Mouse (Mus musculus) hindbrain, embryonic 12.5 days (tissue): ENCODE data around the gene Mapk14. TPM values are rescaled to one million over a fixed set of nuclear protein-coding genes. Genes with fewer than 3 reads are reported as not detected.

ENCODE experiments used
- ATAC-seq: fragments of 200-750 bp; cut with Nextera tagmentation; 2 replicates; pipeline ENCODE4 v1.8.0; 2017; ENCODE audit warnings: moderate TSS enrichment; ENCODE audit not compliant: low FRiP score
- H3K27ac ChIP-seq: fragments of 300-500 bp; sonication (generic); 2 replicates; pipeline ENCODE4 v1.5.1; 2016; ENCODE audit warnings: mild to moderate bottlenecking
- H3K27me3 ChIP-seq: fragments of 300-500 bp; sonication (generic); 2 replicates; pipeline ENCODE4 v1.6.1; 2016; ENCODE audit warnings: mild to moderate bottlenecking
- H3K36me3 ChIP-seq: fragments of 300-500 bp; sonication (generic); 2 replicates; pipeline ENCODE4 v1.6.1; 2016; ENCODE audit warnings: mild to moderate bottlenecking
- H3K4me1 ChIP-seq: fragments of 300-500 bp; sonication (generic); 2 replicates; pipeline ENCODE4 v1.6.1; 2016
- H3K4me2 ChIP-seq: fragments of 300-500 bp; sonication (generic); replicated peaks from 2 replicates; pipeline ENCODE4 v1.6.1; 2016; ENCODE audit warnings: mild to moderate bottlenecking
- H3K4me3 ChIP-seq: fragments of 300-500 bp; sonication (generic); 2 replicates; pipeline ENCODE4 v1.5.1; 2016; ENCODE audit warnings: mild to moderate bottlenecking
- H3K9ac ChIP-seq: fragments of 300-500 bp; sonication (generic); 2 replicates; pipeline ENCODE4 v1.6.1; 2016; ENCODE audit warnings: mild to moderate bottlenecking, moderate library complexity
- H3K9me3 ChIP-seq: fragments of 300-500 bp; sonication (generic); replicated peaks from 2 replicates; pipeline ENCODE4 v1.6.1; 2016; ENCODE audit warnings: mild to moderate bottlenecking
- WGBS: fragments of 180-500 bp; shearing (Covaris S2); methylation state at CpG from one replicate; pipeline ENCODE4 v1.1.7; 2016; 5-methylcytosine and 5-hydroxymethylcytosine counted together
- polyA plus RNA-seq: library from polyadenylated mRNA; unstranded; fragments of >200 nt; fragmentation: Nextera tagmentation; extraction: Ambion mirVana; gene quantifications from 2 replicates; pipeline ENCODE4 v1.2.1, GENCODE M21; 2016

The Mapk14 gene
- polyA plus RNA-seq, result 40.1 and 45.9 TPM in 2 replicates

DNA sequence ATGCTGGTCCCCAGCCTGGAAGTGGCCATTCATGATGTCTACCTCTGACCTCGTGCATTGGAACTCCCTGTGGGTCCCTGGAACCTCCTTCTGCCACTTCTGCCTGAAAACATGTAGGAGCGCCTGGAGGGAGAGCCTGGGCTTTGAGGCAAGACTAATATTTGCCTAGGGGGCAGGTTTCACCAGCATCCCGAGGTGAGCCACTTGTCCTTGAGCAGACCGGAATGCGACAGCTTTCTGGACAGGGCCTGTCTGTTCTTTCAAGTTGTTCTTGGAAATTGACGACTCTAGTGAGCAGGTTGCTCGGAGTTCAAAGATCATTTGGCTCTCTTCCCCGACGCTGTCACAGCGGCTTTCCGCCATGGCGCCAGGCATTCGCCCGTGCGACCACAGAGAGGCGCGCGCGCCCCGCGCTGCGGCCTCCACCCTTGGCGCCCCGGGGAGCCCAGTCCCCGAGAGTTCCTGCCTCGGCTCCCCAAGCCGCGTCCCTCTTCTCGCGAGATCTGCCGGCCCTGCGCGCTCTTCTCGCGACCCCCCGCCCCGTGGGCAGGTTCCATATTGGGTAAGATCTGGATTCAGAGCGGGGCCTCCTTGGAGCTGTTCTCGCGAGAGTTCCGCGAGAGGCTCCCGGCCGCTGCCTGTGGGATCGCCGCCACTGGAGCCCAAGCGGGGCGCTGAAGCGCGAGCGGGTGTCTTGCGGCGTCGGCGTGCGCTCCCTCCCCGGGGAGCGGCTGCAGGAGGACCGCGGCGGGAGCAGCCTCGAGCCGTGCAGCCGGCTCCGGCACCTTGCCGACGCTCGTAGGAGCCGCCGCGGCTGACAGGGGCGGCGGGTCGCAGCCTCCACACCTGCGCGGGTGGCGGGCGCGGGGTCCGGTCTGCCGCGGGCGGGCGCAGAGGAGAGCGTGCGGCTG, at the start of gene Mapk14:
Mapk14 (plus strand) TSS at position 554 of the 911 bp plus-strand sequence.
- H3K4me1 ChIP-seq, result peaks cover 30% of the 10 kb centered on the region
- H3K9ac ChIP-seq, result peak within 1 kb of the TSS; percentile 97
- peaks cover 11% of the 10 kb centered on the region for H3K27me3 ChIP-seq
- H3K36me3 ChIP-seq, result no peaks in the 10 kb centered on the region
- peak; percentile 95 for ATAC-seq
- H3K4me3 ChIP-seq, result peak within 1 kb of the TSS; percentile 99
- H3K27ac ChIP-seq, result peak within 1 kb of the TSS; percentile 98
- H3K9me3 ChIP-seq, result no peaks in the 10 kb centered on the region
- H3K4me2 ChIP-seq, result peak within 1 kb of the TSS; percentile 67
- WGBS, result under 1% methylated on average over 81 of the region's 86 CpGs

GRCm38 (mm10) chr17:28643697-28644096, 47.4 kb upstream of the Mapk14 start:
- H3K4me2 ChIP-seq, result no peak overlapping the region
- no peak for ATAC-seq
- H3K27ac ChIP-seq, result no peak overlapping the region
- H3K9ac ChIP-seq, result no peak overlapping the region
- H3K4me1 ChIP-seq, result no peaks in the 10 kb centered on the region
- WGBS, result 25% methylated on average over 3 of the region's 3 CpGs
- H3K36me3 ChIP-seq, result no peaks in the 10 kb centered on the region
- no peaks in the 10 kb centered on the region for H3K9me3 ChIP-seq
- no peak overlapping the region for H3K4me3 ChIP-seq
- no peaks in the 10 kb centered on the region for H3K27me3 ChIP-seq

DNA sequence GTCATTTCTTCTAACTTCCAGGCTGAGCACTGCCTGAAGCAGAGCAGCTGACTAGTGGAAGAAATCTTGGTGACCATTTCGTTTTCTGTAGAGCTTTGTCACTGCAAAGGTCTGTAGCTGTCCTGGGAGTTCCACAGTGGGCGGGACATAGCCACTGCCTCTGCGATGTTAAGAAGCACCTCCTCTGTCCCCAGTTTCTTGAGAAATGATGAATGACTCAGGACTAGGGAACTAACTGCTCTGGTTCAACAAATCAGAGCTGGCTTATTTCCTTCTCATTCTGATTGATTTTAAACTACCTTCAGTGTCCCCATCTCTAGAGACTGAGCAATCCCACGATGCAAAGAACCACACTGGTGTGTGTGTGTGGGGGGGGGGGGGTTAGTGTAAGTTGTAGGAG, 47.0 kb upstream of the Mapk14 start:
- WGBS, result 53% methylated on average over 4 of the region's 4 CpGs
- no peak for ATAC-seq
- H3K4me3 ChIP-seq, result no peak overlapping the region
- H3K9me3 ChIP-seq, result no peaks in the 10 kb centered on the region
- no peaks in the 10 kb centered on the region for H3K36me3 ChIP-seq
- no peaks in the 10 kb centered on the region for H3K4me1 ChIP-seq
- no peak overlapping the region for H3K27ac ChIP-seq
- H3K9ac ChIP-seq, result no peak overlapping the region
- H3K27me3 ChIP-seq, result no peaks in the 10 kb centered on the region
- no peak overlapping the region for H3K4me2 ChIP-seq

DNA sequence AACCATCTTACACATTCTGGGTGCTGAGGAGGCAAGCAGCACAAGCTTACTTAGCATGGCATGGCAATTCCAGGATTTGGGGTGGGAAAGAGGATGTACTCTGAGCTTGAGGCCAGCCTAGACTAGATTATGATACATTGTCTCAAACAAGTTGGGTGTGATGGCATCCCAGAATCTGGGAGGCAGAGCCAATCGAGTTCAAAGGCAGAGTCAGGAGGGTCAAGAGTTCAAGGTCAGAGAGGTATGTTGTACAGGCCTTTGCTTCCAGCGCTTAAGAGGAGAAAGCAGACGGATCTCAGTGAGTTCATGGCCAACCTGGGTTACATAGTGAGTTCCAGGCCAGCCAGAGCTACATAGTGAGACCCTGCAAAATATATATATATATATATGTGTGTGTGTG, 44.9 kb upstream of the Mapk14 start:
- Histone ChIP-seq H3K9me3 (no peaks in the 10 kb centered on the region), H3K4me3 (no peak overlapping the region), H3K27ac (no peak overlapping the region), H3K36me3 (no peaks in the 10 kb centered on the region), H3K4me1 (no peaks in the 10 kb centered on the region), H3K9ac (no peak overlapping the region), H3K4me2 (no peak overlapping the region), H3K27me3 (no peaks in the 10 kb centered on the region)
- 71% methylated on average over 3 of the region's 3 CpGs for WGBS
- no peak for ATAC-seq

- Histone ChIP-seq H3K4me1 (no peaks in the 10 kb centered on the region), H3K9me3 (no peaks in the 10 kb centered on the region), H3K4me2 (no peak overlapping the region), H3K27ac (no peak overlapping the region), H3K4me3 (no peak overlapping the region), H3K36me3 (no peaks in the 10 kb centered on the region), H3K27me3 (no peaks in the 10 kb centered on the region), H3K9ac (no peak overlapping the region)
- 51% methylated on average over 6 of the region's 6 CpGs for WGBS
- ATAC-seq, result no peak
Observed at GRCm38 (mm10) chr17:28648607-28649370, 42.3 kb upstream of the Mapk14 start.

GRCm38 (mm10) chr17:28650268-28650667, 40.9 kb upstream of the Mapk14 start:
- H3K27ac ChIP-seq, result no peak overlapping the region
- no peaks in the 10 kb centered on the region for H3K9me3 ChIP-seq
- no peaks in the 10 kb centered on the region for H3K36me3 ChIP-seq
- no peak for ATAC-seq
- WGBS, result 80% methylated on average over 3 of the region's 3 CpGs
- no peaks in the 10 kb centered on the region for H3K27me3 ChIP-seq
- no peak overlapping the region for H3K4me2 ChIP-seq
- no peaks in the 10 kb centered on the region for H3K4me1 ChIP-seq
- no peak overlapping the region for H3K4me3 ChIP-seq
- no peak overlapping the region for H3K9ac ChIP-seq

GRCm38 (mm10) chr17:28657936-28658335, 33.2 kb upstream of the Mapk14 start:
- Histone ChIP-seq H3K27ac (no peak overlapping the region), H3K4me1 (peaks cover 8% of the 10 kb centered on the region), H3K9ac (no peak overlapping the region), H3K36me3 (no peaks in the 10 kb centered on the region), H3K4me3 (no peak overlapping the region), H3K9me3 (no peaks in the 10 kb centered on the region), H3K27me3 (no peaks in the 10 kb centered on the region), H3K4me2 (no peak overlapping the region)
- ATAC-seq, result no peak
- 47% methylated on average over 4 of the region's 4 CpGs for WGBS

DNA sequence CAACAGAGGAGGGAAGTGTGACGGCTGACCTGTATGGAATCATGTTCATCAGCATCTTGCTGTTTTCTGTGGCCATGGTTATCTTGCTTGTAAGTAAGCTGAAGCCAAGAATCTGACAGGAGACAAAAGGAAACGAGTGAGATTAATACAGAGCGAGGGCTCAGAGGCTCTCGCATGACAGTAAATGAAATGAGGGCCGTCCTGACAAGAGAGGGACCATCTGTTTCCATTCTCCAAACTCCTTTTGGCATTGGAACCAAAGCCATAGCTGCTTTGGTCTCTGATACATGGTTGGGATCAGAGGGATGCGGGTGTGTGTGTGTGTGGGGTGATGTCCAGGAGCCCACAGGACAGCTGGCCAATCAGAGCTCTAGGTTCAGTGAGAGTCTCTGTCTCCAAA, 31.6 kb upstream of the Mapk14 start:
- ATAC-seq, result no peak
- Histone ChIP-seq H3K27me3 (no peaks in the 10 kb centered on the region), H3K36me3 (no peaks in the 10 kb centered on the region), H3K9ac (no peak overlapping the region), H3K4me3 (no peak overlapping the region), H3K4me2 (no peak overlapping the region), H3K9me3 (no peaks in the 10 kb centered on the region), H3K4me1 (peaks cover 8% of the 10 kb centered on the region), H3K27ac (no peak overlapping the region)
- 70% methylated on average over 6 of the region's 6 CpGs for WGBS

GRCm38 (mm10) chr17:28682311-28683084, 8.6 kb upstream of the Mapk14 start:
- H3K27me3 ChIP-seq, result no peaks in the 10 kb centered on the region
- H3K9me3 ChIP-seq, result no peaks in the 10 kb centered on the region
- no peak for ATAC-seq
- H3K4me1 ChIP-seq, result no peaks in the 10 kb centered on the region
- H3K4me3 ChIP-seq, result no peak overlapping the region
- H3K4me2 ChIP-seq, result no peak overlapping the region
- no peak overlapping the region for H3K9ac ChIP-seq
- WGBS, result 81% methylated on average over 13 of the region's 13 CpGs
- H3K36me3 ChIP-seq, result no peaks in the 10 kb centered on the region
- H3K27ac ChIP-seq, result no peak overlapping the region

- ATAC-seq, result no peak
- H3K9me3 ChIP-seq, result no peaks in the 10 kb centered on the region
- no peak overlapping the region for H3K9ac ChIP-seq
- no peak overlapping the region for H3K27ac ChIP-seq
- no peak overlapping the region for H3K4me3 ChIP-seq
- H3K27me3 ChIP-seq, result peaks cover 4% of the 10 kb centered on the region; the same call in 1 of the 2 replicates
- H3K4me2 ChIP-seq, result no peak overlapping the region
- no peaks in the 10 kb centered on the region for H3K4me1 ChIP-seq
- WGBS, result 30% methylated on average over 1 of the region's 1 CpGs
- H3K36me3 ChIP-seq, result no peaks in the 10 kb centered on the region
Observed at GRCm38 (mm10) chr17:28683601-28684000, 7.5 kb upstream of the Mapk14 start.

DNA sequence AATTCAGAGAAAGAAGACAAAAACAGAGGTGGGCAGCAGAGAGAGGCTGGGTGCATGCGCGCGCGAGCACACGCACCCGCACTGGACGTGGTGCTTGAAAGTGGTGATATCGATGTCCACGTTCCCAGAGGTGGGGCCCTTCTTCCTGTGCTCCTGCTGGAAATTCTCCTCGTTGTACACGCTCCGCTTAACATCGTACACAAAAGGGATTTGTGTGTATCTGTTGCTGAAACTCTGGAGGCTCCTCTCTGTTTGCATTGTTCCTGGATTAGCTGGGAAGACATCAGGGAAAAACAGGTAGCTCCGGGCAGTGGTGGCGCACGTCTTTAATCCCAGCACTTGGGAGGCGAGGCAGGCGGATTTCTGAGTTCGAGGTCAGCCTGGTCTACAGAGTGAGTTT, 6.5 kb upstream of the Mapk14 start:
- Histone ChIP-seq H3K4me3 (no peak overlapping the region), H3K36me3 (no peaks in the 10 kb centered on the region), H3K4me2 (no peak overlapping the region), H3K4me1 (peaks cover 5% of the 10 kb centered on the region), H3K27ac (no peak overlapping the region), H3K9ac (no peak overlapping the region), H3K27me3 (peaks cover 11% of the 10 kb centered on the region), H3K9me3 (no peaks in the 10 kb centered on the region)
- no peak for ATAC-seq
- WGBS, result 76% methylated on average over 19 of the region's 19 CpGs

DNA sequence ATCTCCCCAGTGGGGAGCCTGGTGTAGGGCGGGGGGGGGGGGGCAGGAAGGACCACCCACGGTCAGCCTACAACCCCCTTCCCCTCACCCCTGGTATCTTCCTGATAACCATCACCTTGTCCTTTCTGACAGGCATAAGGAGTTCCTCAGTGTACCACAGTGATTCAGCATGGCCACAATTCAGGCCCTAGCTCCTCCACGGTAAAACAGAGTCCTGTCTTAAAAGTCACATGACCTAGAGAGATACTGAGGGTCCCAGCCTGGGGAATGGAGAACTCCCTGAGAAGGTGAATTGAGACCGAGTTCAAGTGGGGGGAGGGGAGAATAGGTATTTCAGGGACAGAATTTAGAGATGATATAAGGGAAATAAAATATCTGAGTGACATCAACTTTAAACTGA, 3.8 kb upstream of the Mapk14 start:
- WGBS, result 46% methylated on average over 4 of the region's 4 CpGs

More for the DNA sequence above, 3.8 kb upstream of the Mapk14 start:
- Histone ChIP-seq H3K4me2 (no peak overlapping the region), H3K36me3 (no peaks in the 10 kb centered on the region), H3K4me1 (peaks cover 12% of the 10 kb centered on the region), H3K4me3 (no peak overlapping the region), H3K9ac (no peak overlapping the region), H3K27me3 (peaks cover 11% of the 10 kb centered on the region), H3K27ac (no peak overlapping the region), H3K9me3 (no peaks in the 10 kb centered on the region)
- no peak for ATAC-seq
